Mouse (Mus musculus) liver, adult (tissue): ENCODE data around the gene Rubcn.

Experiments used
- GATA4 ChIP-seq: IDR thresholded peaks from 2 replicates; pipeline ENCODE4 v1.6.1; 2014; ENCODE audit warnings: mild to moderate bottlenecking, low read length; ENCODE audit not compliant: insufficient replicate concordance

Gene Rubcn

GRCm38 (mm10) chr16:32878972-32879926, 1.7 kb upstream of the Rubcn start:
- no peak for TF ChIP-seq GATA4

GRCm38 (mm10) chr16:32878157-32878598, 612 bp upstream of the Rubcn start:
- no peak for TF ChIP-seq GATA4

GRCm38 (mm10) chr16:32876831-32877230, 735 bp downstream of the Rubcn start:
- no peak for TF ChIP-seq GATA4

GRCm38 (mm10) chr16:32875847-32876246, 1.7 kb downstream of the Rubcn start:
- no peak for TF ChIP-seq GATA4

- no peak for TF ChIP-seq GATA4
These were observed 4.2 kb downstream of the Rubcn start for GRCm38 (mm10) chr16:32873366-32873765.

- no peak for TF ChIP-seq GATA4
These were observed 7.3 kb downstream of the Rubcn start for GRCm38 (mm10) chr16:32870231-32870630.

GRCm38 (mm10) chr16:32867919-32868552, 9.5 kb downstream of the Rubcn start:
- no peak for TF ChIP-seq GATA4

GRCm38 (mm10) chr16:32866713-32867112, 10.9 kb downstream of the Rubcn start:
- no peak for TF ChIP-seq GATA4

GRCm38 (mm10) chr16:32865401-32865800, 12.2 kb downstream of the Rubcn start:
- no peak for TF ChIP-seq GATA4

GRCm38 (mm10) chr16:32861813-32862385, 15.7 kb downstream of the Rubcn start:
- no peak for TF ChIP-seq GATA4

- no peak for TF ChIP-seq GATA4
These were observed 18.6 kb downstream of the Rubcn start for GRCm38 (mm10) chr16:32858771-32859636.

GRCm38 (mm10) chr16:32858356-32858755, 19.2 kb downstream of the Rubcn start:
- no peak for TF ChIP-seq GATA4

- TF ChIP-seq GATA4, result no peak
These were observed 20.8 kb downstream of the Rubcn start for GRCm38 (mm10) chr16:32856751-32857150.

- TF ChIP-seq GATA4, result no peak
These were observed 23.5 kb downstream of the Rubcn start for GRCm38 (mm10) chr16:32854050-32854571.
